Mouse (Mus musculus): ENCODE measurements around the gene Gm11020.
"Not testable (repeated sequence)": the region's sequence is repeated elsewhere in the genome, so short reads cannot be mapped to it uniquely, and the experiment has no call there.

Gm11020 gene

DNA sequence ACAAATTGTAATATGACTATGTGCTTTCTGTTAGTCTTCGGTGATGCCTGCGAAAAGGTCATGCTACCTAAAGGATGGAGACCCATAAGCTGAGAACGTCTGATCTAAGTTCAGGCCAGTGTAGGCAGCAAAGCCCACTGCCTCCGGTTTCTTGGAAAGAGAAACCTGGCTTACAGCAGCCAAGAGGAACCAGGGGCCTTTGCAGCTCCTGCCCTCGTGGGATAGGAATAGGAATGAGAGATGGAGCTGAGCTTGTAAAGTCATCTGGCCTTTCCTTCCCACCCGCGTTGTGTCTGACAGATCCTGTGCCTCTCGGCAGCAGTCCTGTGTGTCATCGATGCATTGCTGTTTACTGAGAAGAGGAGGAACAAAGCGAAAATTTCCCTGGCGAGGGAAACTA is at the start of gene Gm11020:
Gene Gm11020 (plus strand): TSS at position 301 of the 400 bp plus-strand sequence.
- DNase-seq (ENCODE audit: low read depth), result not testable (repeated sequence)

DNA sequence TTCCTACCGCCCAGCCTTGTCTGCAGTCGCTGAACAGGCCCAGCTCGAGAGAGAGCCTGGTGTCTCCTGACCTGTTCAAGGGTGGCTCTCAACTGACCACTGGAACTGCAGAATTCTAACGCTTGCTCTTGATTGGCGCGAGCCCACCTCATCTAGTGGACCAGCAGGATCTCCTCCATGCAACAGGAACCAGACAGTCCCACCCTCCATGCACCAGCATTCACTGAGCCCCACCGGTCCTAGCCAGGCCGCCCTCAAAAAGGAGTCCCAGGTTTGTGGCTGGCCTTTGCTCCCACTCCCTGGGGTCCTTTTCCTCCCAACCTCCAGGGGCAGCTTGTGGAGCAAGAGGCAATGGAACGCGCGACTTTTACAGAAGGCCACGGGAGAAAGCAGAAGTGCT is 28.3 kb upstream of the Gm11020 start, which contains the start of gene Cmtm2a:
Gene Cmtm2a (minus strand): TSS at position 101 of the 400 bp plus-strand sequence.
- DNase-seq (ENCODE audit: low read depth), result not testable (repeated sequence)

DNA sequence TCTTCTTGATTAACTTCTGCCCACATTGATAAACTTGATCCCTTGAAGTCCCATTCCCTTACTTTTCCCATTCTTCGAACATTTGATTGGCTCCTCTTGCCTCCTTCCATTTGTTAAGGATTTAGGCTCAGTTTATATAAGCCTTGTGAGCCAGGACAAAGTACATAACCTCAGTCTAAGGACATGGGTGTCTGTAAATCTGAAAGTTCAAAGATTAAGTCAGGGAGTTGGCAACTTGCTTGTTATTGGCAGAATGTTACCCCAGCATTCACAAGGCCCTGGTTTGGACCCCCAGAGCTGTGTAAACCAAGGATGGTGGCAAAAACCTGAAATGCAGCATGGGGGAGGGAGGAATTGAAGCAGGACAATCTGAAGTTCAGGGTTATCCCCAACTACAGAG is 27.0 kb upstream of the Gm11020 start:
- no peak for DNase-seq (ENCODE audit: low read depth)

DNA sequence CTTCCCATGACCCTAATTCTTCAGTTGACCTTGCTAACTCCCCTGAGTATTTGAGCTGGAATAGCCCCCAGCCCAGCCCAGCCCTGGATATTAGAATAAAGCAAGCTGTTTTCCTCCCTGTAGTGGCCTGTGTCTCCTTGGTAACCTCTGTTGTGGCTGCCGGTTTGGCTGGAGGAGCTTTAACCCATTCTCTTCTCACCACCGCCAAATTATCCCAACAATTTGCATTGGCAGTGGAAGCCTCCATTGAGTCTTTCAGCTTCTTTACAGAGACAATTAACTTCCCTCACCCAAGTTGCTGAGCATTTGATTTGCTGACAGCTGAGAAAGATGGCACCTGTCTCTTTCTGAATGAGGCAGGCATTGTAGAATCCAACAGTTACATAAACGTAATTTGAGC is 19.8 kb upstream of the Gm11020 start:
- DNase-seq (ENCODE audit: low read depth), result not testable (repeated sequence)

DNA sequence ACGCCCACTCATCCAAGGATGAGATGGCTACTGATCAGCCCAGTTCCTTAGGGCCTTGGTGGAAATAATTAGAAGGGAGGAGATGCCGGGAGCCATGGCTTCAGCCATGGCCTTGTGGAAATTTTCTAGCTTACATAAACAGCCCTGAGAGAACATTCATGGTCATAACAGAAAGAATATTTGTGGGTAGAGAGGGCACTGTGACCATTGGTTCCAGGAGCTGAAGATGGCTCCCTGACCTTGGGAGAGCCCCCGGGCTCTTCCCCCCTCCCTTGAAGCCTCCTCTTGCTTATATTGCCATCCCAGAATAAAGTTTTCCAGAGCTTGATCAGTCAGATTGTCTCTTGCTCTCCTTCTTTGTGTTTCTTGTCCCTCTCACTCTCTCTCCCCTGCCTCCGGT is 18.8 kb upstream of the Gm11020 start:
- DNase-seq (ENCODE audit: low read depth), result not testable (repeated sequence)

DNA sequence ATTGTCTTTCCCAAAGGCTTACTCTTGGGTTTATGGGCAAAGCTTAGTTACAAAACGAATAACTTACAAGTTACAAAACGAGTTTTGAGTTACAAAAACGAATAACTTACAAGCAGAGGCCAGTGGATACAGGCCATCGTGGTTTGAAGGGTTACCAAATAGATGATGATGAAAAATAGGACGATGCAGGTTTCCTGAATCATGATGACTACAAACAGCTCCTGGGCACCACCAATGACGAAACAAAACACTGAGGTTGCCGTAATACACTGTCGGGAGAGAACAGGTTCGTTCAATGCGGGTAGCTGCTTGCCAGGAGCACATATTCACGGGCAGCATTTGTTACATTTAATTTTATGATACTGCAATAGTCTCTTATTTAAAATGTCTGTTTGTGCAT is 16.4 kb upstream of the Gm11020 start:
- DNase-seq (ENCODE audit: low read depth), result no peak

DNA sequence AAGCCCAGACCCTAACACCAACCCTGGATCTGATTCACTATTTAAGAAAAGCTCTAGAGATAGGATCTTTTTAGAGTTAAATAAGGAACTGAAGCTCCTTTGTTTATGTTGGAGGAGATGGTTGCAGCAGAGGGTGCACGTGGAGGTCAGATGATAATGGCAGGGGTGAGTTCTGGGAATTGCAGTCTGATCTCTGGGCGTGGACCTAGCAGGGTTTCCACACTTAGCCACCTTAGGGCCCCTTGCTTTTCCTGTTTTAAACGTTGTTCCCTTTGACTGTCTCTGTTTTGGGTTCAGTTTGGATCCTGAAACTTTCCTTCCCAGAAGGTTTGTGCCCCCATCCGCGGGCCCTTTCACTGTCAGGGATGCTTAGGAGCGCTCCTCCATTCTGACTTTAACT is 13.0 kb upstream of the Gm11020 start:
- not testable (repeated sequence) for DNase-seq (ENCODE audit: low read depth)

DNA sequence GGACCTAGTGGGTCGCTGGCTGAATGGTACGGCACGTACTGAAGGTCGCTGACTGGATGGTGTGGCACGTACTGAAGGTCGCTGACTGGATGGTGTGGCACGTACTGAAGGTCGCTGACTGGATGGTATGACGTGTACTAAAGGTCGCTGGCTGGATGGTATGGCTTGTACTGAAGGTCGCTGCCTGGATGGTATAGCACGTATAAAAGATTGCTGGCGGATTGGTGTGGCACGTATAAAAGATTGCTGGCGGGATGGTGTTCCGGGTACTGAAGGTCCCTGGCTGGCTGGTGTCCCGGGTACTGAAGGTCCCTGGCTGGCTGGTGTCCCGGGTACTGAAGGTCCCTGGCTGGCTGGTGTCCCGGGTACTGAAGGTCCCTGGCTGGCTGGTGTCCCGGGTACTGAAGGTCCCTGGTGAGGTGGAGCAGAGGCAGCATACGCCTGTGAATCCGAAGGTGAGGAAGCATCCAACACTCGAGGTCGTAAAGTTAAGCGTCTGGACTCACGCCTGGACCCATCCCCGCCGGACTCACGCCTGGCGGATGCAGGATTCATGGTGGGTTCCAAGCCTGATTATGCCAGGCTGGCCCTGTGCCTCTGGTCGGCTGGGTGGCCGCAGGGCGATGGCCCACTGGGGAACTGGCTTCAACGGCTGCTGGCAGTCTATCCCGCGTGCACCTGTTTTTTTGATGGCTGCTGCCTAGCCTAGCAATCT is 11.8 kb upstream of the Gm11020 start, which contains the start of the genes Gm45711 and Cmtm1:
Gene Gm45711 (minus strand): TSS at position 641 of the 715 bp plus-strand sequence.
Gene Cmtm1 (minus strand): TSS at position 705 of the 715 bp plus-strand sequence.
- DNase-seq (ENCODE audit: low read depth), result not testable (repeated sequence)

DNA sequence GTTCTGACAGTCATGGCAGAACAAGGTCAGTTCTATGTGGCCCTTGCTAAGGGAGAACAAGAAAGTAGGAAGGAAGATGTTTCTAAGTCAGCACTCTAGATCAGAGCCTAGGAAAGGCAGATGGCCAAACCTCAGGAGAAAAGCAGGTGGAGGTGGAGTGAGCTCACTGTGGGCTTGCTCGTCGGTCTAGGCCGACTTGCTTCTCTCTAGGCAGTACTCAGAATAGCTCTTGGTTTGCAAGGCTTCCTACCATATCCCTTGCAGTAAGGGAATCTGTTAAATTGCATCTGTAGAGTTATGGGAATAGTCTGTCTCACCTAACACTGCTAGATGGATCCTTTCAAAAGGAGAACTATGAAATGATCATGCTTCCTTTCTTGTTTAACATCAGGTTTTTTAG is 9.3 kb upstream of the Gm11020 start:
- not testable (repeated sequence) for DNase-seq (ENCODE audit: low read depth)

DNA sequence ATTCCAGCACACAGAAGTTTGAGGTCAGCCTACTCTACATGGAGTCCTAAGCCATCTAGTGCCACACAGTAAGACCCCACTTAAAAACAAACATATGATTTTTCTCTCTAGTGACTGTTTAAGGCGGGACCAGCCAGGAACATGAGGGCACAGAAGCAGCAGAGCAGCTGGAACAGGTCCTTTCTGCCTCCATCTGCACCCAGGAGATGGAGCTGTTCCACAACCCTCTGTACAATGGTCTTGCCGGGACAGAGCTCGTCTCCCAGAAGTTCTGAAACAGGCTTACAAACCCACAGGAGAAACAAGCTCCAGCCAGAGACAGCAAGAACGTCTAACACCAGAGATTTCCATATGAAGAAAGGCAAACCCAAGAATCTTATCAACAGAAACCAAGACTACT is 8.1 kb upstream of the Gm11020 start:
- no peak for DNase-seq (ENCODE audit: low read depth)

DNA sequence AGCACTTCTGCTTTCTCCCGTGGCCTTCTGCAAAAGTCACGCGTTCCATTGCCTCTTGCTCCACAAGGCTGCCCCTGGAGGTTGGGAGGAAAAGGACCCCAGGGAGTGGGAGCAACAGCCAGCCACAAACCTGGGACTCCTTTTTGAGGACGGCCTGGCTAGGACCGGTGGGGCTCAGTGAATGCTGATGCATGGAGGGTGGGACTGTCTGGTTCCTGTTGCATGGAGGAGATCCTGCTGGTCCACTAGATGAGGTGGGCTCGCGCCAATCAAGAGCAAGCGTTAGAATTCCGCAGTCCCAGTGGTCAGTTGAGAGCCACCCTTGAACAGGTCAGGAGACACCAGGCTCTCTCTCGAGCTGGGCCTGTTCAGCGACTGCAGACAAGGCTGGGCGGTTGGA is 563 bp downstream of the Gm11020 start, which contains the start of gene Cmtm2b:
Gene Cmtm2b (plus strand): TSS at position 301 of the 400 bp plus-strand sequence.
- DNase-seq (ENCODE audit: low read depth), result not testable (repeated sequence)

DNA sequence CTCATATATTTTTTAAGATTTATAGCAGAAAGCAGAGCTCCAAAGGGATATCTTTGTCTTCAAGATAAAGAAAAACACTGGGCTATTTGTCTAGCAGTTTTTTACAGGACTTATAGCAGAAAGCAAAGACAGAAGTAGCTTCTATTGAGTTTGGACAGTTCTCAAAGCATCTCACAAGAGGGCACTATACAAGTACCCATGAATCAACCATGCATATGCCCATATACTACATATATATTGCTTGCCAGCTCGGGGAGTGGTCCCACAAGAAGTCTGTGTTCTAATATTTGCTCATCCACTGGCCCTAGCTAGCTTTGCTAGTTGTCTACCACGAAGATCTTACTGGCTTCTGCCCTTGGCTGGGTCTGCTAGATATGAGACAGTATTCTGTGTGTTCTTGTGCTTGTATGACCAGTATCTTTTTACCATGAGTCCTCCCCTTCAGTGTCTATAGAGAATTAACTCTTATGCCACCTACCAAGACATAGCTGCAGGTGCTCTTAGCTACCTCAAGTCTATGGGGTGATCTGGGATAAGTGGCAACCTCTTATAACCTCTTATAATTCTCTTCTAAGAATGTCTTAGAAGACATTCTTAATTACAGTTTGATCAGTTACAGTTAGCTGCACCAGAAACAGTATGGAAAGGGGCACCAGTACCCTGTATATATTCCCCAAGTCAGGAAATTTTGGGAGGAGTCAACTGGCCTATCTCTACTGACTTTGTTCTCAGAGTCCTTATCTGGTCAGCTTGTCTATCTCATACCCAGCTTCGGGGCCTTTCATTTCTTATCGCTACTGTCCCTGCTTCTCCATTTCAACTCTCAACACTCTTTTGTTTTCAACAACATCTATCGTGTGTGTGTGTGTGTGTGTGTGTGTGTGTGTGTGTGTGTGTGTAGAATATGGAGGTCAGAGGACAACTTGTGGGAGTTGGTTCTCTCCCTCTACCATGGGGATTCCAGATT is 11.6 kb downstream of the Gm11020 start:
- DNase-seq (ENCODE audit: low read depth), result no peak

DNA sequence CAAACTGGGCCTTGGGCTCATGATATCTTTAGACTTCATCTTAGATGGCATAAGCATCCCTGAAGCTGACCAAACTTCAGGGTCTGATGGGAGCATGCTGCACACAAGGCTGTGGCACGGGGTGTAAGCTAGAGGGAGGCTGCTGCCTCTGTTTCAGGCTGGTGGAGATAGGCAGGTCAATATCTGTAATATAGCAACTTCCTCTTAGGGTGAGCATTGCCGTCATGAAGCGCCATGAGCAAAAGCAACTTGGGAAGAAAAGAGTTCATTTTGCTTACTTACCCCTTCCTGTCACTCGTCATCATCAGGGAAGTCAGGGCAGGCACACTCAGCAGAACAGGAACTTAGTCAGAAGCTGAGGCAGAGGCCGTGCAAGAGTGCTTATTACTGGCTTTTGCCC is 12.4 kb downstream of the Gm11020 start:
- DNase-seq (ENCODE audit: low read depth), result no peak

DNA sequence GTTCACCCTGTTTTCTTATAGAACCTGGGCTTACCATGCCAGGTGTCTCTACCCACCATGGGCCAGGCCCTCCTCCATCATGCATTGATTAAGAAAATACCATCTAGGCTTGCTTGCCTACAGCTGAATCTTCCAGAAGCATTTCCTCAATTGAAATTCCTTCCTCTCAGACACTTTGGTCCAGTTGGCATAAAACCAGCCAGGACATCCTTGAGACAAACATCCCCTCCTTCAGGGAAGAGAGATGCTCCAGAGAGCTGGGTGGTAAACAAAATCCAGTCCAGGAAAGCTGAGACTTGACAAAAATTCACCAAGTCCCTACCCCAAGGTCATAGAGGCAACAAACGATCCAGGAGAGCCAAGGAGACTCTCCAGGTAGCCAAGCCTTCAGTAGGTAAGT is 12.8 kb downstream of the Gm11020 start:
- DNase-seq (ENCODE audit: low read depth), result no peak

DNA sequence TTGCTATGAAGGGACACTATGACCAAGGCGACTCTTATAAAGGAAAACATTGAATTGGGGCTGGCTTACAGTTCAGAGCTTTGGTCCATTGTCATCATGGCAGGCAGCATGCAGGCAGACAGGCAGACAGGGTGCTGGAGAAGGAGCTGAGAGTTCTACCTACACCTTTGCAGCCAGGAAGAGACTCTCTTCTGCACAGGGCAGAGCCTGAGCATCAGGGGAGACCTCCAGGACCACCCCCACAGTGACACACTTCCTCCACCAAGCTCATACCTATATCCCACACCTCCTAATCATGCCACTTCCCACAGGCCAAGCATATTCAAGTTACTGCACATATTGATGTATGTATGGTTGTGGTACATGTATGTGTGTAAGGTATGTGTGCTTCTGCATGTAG is 15.4 kb downstream of the Gm11020 start:
- no peak for DNase-seq (ENCODE audit: low read depth)

DNA sequence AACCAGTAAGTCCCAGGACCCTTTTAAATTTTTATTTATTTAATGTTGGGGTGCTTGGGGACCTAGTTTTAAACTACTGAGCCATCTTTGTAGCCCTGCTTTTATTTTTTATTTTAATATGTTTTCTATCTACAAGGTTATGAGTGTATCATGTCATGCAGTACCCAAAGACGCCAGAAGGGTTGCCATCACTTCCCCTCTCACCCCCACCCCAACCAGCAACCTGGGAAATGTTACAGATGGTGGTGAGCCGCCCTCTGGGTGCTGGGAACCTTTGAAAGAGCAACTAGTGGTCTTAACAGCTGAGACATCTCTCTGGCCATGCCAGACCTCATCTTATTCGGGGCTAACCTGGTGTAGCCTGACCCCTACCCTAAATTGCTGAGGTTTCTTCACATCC is 16.5 kb downstream of the Gm11020 start:
- DNase-seq (ENCODE audit: low read depth), result peak; percentile 63

DNA sequence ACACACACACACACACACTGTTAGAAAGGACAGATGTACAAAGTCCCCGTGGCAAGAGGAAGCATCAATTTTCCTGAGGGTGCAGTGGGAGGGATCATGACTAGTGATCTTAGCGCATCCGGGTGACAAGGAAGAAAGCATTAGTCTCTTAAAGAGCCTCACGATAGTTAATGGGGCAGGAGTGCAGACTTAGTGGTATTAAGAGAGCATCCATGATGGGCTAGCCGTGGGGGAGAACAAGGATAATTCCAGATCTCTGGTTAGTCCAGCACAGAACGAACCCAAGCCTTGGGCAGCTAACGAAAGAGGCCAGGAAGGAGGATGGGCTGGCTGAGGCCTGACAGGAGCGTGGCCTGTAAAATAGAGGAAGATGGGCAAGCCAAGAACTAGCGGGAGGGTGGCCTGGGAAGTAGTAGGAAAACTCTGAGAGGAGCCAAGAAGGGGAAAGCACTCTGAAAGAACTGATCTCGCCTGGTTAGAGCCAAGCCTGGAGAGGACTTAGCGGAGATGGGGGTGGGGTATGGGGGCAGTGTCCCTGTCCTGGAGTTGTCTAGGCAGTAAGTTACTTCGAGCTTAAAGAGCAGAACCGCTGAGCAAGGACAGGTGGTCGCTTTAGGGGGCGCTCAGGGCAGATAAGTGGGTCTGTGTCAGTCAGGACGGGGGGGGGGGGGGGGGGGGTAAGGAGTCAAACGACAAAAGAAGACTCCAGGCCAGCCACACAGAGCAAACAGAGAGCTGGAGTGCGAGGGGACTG is 18.0 kb downstream of the Gm11020 start, which contains the start of gene Cmtm3:
Gene Cmtm3 (plus strand): TSS at position 182 of the 754 bp plus-strand sequence.
- DNase-seq (ENCODE audit: low read depth), result peak; percentile 23

DNA sequence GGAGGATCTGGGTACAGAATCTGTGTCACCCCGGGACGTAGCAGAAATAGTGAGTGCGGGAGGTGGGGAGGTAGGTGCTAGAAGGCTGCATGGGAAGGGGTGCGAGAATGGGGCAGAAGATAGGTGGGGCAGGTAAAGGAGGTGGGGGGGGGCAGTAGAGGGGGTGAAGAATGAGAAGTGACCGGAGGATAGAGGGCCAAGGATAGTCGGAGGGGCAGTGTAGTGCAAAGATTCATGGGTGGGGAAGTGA is 18.5 kb downstream of the Gm11020 start:
- DNase-seq (ENCODE audit: low read depth), result no peak

DNA sequence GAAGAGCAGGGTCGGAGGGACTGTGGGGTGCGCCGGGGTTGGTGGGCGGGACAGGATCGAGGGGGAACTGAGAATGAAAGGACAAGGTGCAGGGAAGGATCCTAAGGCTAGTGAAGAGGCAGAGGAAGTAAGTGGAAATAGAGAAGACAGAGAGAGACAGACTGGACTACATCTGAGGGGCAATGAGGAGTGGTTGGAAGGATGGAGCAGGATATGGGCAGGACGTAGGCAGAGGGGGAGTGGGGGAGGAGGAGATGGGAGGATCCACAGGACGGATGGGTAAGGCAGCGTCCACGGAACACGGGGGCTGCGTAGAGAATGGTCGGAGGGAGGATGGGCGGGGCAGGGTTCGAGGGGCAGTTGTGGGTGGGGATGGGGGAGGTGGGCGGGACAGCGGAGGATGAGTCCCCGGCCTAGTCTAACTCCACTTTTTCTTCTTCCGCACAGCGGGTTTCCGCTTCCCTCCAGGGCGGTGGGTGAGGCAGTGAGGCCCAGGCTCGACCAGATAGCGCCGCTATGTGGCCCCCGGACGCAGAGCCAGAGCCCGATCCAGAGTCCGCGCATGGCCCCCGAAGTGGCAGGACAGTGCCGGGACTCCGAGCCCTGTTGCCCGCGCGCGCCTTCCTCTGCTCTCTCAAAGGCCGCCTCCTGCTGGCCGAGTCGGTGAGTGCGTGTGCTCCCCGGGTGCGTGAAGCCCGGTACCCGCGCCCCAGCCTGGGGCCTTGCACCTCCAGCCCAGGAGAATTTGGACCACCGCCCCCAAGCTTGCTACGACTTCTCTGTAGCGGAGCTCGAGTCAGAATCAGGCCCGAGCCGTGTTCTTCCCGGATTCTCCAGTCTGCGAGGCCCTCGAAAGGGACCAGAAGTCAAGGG is 19.1 kb downstream of the Gm11020 start:
- peak; percentile 89 for DNase-seq (ENCODE audit: low read depth)

DNA sequence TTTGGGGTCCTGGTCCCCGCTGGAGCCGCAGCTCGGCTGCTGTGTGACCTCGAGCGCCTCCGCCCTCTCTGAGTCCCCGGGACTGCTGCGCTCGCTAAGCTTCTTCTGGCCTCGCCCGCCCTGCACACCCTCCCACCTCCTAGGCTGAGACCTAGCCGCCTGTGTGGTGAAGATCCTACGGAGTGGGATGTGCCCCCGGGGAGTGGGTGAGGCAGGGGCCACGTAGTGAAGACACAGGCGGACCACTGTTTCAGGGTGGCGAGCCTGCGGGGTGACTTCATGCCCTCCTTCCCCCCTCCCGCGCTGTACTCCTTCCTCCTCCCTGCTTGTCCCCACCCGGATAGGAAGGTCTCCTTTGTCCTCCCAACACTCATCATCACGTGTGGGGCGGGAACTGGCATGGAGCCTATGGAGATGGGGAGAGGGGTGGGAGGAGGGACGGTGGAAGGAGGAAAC is 19.8 kb downstream of the Gm11020 start:
- DNase-seq (ENCODE audit: low read depth), result no peak

DNA sequence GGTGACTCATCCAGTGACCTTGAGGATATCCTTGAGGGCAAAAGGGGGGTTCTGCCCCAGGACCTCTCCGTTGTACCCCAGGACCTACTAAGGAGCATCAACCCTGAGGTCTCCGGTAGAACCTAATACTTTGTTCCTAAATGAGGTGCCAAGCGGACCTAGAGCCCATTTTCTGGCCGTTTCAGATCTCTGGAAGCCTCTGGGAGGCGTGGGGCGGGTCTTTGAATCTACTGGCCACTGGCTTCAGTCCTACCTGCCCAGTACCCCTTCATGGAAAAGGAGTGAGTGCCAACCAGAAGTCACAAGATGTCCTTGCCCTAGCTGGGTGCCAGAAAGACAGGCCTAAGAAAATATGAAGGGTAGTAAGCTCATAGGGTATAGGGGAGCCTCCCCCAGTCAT is 20.3 kb downstream of the Gm11020 start:
- no peak for DNase-seq (ENCODE audit: low read depth)

Measured in induced T-regulatory cell, adult 2 months (primary cell).